Mouse (Mus musculus) c-Kit-negative CD71-positive TER-119-positive erythroid progenitor cells, embryonic 14.5 days (primary cell): ENCODE data around the gene Trdn.

Experiments used
- DNase-seq: peaks from one replicate; pipeline ENCODE4 v3.0.0-alpha.2; 2013; ENCODE audit warnings: low read depth, low spot score

The Trdn gene

DNA sequence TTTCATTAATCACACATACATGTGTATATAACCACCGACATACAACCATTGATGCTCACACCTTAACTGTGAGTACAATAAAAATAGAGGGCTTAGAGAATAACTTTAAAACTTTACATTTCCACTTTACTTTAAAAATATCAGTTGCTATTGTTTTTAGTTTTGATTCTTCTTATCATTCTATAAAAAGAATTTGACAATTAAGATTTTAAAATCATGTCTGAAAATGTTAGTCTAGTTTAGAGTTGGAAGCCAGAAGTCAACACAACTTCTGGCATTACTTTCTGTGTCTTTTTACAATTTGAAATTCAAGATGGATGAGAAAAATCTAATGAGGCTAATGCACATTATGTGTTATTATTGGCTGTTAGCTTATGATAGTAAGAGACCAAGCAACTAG is at the start of gene Trdn:
Trdn (plus strand) TSS at position 301 of the 400 bp plus-strand sequence.
- DNase-seq, result no peak

- DNase-seq, result no peak
These were observed 19.6 kb upstream of the Trdn start for GRCm38 (mm10) chr10:33060771-33061170.

GRCm38 (mm10) chr10:33065566-33065965 is 14.8 kb upstream of the Trdn start:
- DNase-seq, result no peak

DNA sequence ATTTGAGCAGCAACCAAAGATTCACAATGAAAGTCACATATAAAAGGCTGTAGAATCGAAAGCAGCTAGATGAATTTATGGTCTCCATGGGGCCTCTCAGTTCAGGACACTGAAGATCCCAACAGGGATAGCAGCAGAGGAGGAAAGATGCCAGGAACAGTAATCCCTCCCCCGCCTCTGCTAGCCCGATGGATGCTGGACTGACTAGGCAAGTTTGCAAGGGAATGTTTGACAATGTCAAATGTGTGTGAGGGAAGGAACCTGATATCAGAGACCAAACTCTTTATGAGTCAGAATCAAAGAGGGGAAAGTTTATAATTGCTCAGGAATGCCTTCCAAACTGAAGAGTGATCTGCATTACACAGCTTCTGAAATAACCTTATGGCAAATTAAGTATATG is 7.2 kb upstream of the Trdn start:
- no peak for DNase-seq

GRCm38 (mm10) chr10:33082151-33082844 is 1.9 kb downstream of the Trdn start:
- DNase-seq, result no peak

DNA sequence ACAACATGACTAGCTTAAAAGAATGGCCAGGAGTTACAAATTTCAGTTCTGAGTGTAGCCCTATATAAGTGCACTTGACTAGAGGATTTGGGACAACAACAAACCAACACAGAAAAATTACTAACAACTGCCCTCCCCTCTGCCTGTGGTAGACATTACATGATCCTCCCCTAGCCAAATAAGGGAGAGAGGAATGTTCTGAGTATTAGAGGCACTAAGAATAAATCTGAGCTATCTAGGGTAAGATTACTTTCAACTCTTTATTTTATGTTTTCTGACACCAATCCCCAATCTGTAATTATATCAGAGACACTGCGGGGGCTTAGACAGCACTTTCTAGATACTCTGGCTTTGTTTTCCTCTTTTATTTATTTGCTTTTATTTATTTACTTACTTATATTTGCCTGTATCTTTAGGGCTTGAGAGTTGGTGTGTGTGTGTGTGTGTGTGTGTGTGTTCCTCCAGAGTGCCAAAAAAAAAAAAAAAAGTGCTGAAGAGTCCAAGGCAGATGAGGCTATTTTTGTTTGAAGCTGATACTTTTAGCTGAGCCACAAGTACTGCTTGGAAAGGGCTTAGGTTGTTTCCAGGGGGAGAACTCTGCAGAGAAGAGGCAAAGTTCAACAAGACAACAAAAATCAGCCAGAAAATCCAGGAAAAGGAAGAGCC is 2.7 kb downstream of the Trdn start:
- no peak for DNase-seq

DNA sequence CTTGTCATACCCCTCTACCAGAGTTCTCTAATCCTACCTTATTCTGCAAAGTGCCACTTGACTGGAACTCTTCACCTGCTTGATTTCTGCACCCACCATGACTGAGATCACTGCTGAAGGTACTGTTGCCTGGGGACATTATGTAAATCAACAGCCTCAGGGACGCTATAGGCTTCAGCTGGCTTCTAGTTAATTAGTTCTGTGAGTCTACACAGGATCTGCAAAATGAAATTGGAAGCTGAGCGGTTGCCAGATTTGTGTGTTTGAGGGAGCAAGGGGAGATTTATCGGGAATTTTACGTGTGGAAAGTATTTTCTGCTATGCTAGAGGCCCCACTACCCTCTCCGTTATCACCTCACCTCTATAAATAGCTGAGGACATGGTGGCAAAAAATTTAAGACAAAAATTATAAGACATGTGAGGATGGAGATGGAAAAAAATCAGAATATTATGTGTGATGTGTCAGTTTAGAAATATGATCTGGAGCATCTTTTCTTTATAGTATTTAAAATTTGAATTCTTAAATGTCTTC is 3.3 kb downstream of the Trdn start:
- no peak for DNase-seq

DNA sequence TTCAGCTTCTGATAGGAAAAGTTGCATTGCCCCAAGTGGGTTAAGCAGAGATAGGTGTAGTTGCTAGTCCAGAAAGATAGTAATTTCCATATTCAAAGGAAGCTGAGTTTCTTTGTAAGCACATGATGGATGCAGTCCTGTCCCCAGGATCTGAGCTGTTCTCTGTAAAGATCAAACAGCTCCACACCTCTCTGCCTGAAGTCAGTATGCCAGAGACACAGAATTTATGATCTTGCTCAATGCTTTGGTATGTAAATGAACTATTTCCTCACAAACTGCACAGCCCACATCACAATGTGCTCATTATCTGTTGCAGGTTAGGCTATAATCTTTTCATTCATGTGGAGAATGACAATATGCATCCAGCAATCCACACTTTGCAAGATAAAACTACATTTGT is 8.0 kb downstream of the Trdn start:
- DNase-seq, result no peak

DNA sequence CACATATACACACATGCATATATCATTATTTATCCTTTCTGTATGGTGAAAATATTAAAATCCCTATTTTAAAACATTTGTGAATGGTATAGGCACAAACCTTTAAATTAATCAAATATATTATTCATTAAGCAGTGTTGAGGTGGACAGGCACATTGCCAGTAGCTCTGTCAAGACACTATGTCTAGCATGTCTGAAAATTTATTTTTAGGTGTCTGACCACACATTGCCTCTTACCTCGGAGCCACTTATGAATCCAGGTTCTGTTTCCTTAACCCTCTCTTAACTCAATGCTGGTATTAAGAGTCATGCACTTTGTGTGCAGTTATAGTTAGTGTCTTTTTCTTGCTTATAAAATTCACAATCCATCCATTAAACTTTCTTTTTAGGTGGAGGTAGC is 12.0 kb downstream of the Trdn start:
- no peak for DNase-seq

GRCm38 (mm10) chr10:33107942-33108341 is 27.6 kb downstream of the Trdn start:
- no peak for DNase-seq

DNA sequence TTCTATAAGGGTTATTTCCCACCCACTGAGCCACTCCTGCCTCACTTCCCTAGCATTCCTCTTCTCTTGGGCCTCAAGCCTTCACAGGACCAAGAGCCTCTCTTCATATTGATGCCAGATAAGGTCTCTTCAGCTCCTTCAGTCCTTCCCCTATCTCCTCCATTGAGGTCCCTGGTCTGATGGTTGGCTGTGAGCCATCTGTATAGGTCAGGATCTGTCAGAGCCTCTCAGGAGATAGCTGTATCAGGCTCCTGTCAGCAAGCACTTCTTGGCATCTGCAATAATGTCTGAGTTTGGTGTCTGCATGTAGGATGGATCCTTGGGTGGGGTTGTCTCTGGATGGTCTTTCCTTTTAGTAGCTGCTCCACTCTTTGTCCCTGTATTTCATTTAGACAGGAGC is 42.7 kb downstream of the Trdn start:
- no peak for DNase-seq

DNA sequence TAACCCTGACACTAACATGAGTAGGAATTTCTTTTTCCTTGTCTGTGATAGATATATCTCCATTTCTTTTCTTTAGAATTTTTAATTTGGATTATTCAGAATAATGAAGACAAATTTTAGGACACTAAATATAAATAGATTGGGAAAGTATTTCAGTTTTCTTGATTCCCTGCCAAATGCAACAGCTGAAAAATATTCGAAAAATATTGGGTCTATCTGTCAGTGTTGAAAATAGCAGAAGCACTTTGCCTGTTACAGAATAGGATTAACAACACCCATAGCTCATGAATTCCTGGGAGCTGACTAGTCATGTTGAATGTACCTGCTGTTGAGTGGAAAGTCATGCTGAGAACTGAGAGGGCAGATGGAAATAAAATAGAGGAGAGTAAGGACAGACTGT is 64.6 kb downstream of the Trdn start:
- no peak for DNase-seq

GRCm38 (mm10) chr10:33179731-33180631 is 99.6 kb downstream of the Trdn start:
- no peak for DNase-seq

DNA sequence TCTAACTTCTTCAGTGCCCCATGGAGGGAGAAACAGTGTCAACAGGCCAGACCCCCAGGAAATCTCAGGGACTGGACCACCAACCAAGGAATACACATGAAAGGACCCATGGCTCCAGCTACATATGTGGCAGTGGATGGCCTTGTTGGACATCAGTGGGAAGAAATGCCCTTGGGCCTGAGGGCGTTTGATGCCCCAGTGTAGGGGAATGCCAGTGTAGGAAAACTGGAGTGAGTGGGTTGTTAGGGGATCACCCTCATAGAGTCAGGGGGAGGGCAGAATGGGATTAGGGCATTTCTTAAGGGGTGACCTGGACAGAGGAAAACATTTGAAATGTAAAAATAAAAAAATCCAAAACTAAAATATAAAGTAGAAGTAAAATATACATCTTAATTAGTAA is 108.7 kb downstream of the Trdn start:
- no peak for DNase-seq

- DNase-seq, result no peak
These were observed 115.6 kb downstream of the Trdn start for GRCm38 (mm10) chr10:33195919-33196318.

DNA sequence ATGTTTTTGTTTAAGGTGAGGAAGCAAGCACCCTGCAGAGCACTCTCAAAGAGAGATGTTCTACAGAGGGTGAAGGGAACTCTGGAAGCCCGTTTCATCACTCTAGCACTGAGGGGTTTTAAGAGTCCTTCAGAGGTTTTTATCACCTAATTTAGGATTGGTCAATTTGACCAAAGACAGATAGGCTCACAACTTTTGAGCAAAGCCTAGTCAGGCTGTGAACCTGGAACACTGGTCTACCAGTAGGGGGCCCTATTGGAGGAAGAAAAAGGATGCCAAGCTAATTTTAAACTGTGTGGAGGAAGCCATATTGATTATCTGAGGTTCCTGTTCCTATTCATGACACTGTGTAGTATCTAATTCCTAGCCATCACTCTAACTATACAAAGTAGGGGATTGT is 117.9 kb downstream of the Trdn start:
- DNase-seq, result no peak

GRCm38 (mm10) chr10:33210411-33210810 is 130.1 kb downstream of the Trdn start:
- DNase-seq, result no peak

DNA sequence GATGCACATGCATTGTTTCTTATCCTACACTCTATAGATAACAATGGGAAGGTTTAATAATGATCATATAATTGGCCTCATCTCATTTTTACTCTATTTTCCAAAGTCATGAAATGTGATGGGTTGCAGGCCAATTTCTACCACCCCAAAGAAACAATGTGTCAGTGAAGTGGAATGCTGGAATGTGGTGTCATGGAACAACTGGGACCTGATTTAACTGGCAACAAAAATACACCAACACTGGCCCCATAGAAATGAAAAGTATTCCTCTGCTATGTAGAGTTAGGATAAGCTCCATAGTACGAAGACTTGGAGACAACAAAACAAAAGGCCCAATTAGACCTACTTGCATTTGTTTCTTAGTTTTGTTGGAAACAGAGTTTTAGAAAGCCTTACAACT is 173.6 kb downstream of the Trdn start:
- no peak for DNase-seq

- DNase-seq, result no peak
These were observed 175.8 kb downstream of the Trdn start for GRCm38 (mm10) chr10:33256202-33256601.

DNA sequence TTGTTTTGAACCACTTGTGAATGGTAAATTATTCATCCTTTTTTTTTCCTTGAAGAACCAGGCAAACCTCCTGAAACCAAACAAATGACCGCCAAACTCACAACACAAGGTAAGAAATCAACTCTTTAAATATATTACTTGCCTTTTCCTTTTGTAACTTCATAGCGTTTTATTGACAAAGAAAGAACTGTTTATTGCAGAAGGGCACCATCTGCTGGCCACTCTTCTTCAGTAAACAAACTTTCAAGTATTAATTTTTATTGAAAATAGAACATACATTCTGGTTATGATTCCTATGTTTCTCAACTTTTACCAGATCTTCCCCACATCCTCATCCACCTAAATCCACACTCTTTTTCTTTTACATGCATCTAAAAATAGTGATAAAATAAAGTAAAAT is 224.6 kb downstream of the Trdn start:
- DNase-seq, result no peak

DNA sequence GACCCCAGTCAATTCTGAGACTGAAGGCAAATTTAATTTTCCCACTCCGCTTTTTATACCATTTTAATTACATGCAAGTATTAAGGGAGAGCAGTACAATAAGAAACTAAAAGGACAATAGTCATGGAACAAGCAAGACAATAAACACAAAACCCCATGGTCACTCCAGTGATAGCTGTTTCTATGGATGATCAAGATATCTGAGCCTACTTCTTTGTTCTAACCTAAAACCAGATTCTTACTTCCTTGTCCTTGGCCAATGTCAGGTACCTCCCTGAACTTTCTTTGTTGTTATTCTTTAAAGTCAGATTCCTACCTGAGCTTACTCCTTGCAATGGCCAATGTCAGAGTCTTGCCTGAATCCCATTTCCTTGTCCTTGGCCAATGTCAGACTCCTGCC is 272.7 kb downstream of the Trdn start:
- no peak for DNase-seq

DNA sequence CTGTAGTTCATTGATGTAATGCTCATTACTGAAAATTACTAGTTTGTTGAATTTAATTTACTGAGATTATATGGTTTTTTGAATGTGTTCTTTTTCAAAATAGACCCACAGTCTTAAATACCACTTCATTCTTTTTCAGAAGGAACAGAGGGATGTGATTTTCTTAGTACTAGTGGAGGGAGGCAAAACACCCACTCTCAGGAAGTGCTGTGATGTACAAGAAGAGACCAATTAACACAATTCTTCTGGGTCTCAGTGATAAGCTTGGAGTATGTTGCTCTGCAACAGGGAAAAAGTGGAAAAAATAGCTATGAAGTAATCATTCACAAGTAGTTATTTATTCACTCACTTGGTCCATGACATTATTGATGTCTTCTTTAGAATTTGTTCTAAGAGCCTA is 286.2 kb downstream of the Trdn start:
- DNase-seq, result no peak
